Mouse (Mus musculus) hindbrain, embryonic 10.5 days (tissue): ENCODE measurements around the gene Kazald1. TPM values are rescaled to one million over a fixed set of nuclear protein-coding genes. Genes with fewer than 3 reads are reported as not detected.

ENCODE experiments used
- DNase-seq: peaks from one replicate; pipeline ENCODE4 v3.0.0-alpha.2; 2017; ENCODE audit warnings: low spot score
- H3K27ac ChIP-seq: fragments of 300-500 bp; sonication (generic); 2 replicates; pipeline ENCODE4 v1.5.1; 2016; ENCODE audit warnings: mild to moderate bottlenecking, moderate library complexity
- H3K27me3 ChIP-seq: fragments of 300-500 bp; sonication (generic); 2 replicates; pipeline ENCODE4 v1.6.1; 2016; ENCODE audit warnings: mild to moderate bottlenecking; ENCODE audit not compliant: poor library complexity, insufficient read depth, severe bottlenecking
- H3K36me3 ChIP-seq: fragments of 300-500 bp; sonication (generic); 2 replicates; pipeline ENCODE4 v1.6.1; 2016; ENCODE audit warnings: mild to moderate bottlenecking, moderate library complexity
- H3K4me1 ChIP-seq: fragments of 300-500 bp; sonication (generic); replicated peaks from 2 replicates; pipeline ENCODE4 v1.6.1; 2016; ENCODE audit warnings: mild to moderate bottlenecking
- H3K4me3 ChIP-seq: fragments of 300-500 bp; sonication (generic); 2 replicates; pipeline ENCODE4 v1.5.1; 2016; ENCODE audit warnings: mild to moderate bottlenecking, moderate library complexity
- H3K9me3 ChIP-seq: fragments of 300-500 bp; sonication (generic); 2 replicates; pipeline ENCODE4 v1.6.1; 2016; ENCODE audit warnings: mild to moderate bottlenecking, moderate library complexity
- WGBS: fragments of 180-500 bp; shearing (Covaris S2); methylation state at CpG from one replicate; pipeline ENCODE4 v1.1.7; 2016; 5-methylcytosine and 5-hydroxymethylcytosine counted together
- polyA plus RNA-seq: library from polyadenylated mRNA; unstranded; fragments of >200 nt; fragmentation: Nextera tagmentation; extraction: Ambion mirVana; gene quantifications from 2 replicates; pipeline ENCODE4 v1.2.1, GENCODE M21; 2016

Gene Kazald1
- polyA plus RNA-seq, 1 experiment from 2014 or later: 8.9 TPM

GRCm38 (mm10) chr19:45075323-45076035 is 438 bp downstream of the Kazald1 start:
- peak; percentile 57 for DNase-seq
- peak overlapping the region; percentile 91 for H3K27ac ChIP-seq
- peak overlapping the region; percentile 72 for H3K4me3 ChIP-seq
- peaks cover 54% of the 10 kb centered on the region for H3K4me1 ChIP-seq
- H3K27me3 ChIP-seq: peaks cover 85% of the 10 kb centered on the region
- H3K36me3 ChIP-seq: no peaks in the 10 kb centered on the region
- under 1% methylated on average over 32 of the region's 32 CpGs for WGBS
- H3K9me3 ChIP-seq: no peaks in the 10 kb centered on the region

GRCm38 (mm10) chr19:45076036-45076575 is 1.1 kb downstream of the Kazald1 start:
- Histone ChIP-seq H3K36me3 (no peaks in the 10 kb centered on the region), H3K27ac (no peak overlapping the region), H3K27me3 (peaks cover 85% of the 10 kb centered on the region), H3K9me3 (no peaks in the 10 kb centered on the region), H3K4me1 (peaks cover 60% of the 10 kb centered on the region), H3K4me3 (peak overlapping the region; percentile 72)
- 6% methylated on average over 17 of the region's 17 CpGs for WGBS
- no peak for DNase-seq

- Histone ChIP-seq H3K27me3 (peaks cover 85% of the 10 kb centered on the region), H3K4me3 (peak overlapping the region; percentile 72), H3K4me1 (peaks cover 64% of the 10 kb centered on the region), H3K9me3 (no peaks in the 10 kb centered on the region), H3K27ac (peak overlapping the region; percentile 50; the same call in 1 of the 2 replicates), H3K36me3 (no peaks in the 10 kb centered on the region)
- under 1% methylated on average over 62 of the region's 62 CpGs for WGBS
- DNase-seq: peak; percentile 72
These were observed 1.8 kb downstream of the Kazald1 start for GRCm38 (mm10) chr19:45076586-45077510.

GRCm38 (mm10) chr19:45077742-45078645 is 3.0 kb downstream of the Kazald1 start:
- Histone ChIP-seq H3K27me3 (peaks cover 88% of the 10 kb centered on the region), H3K27ac (no peak overlapping the region), H3K4me3 (0 out of 2 replicates have a peak overlapping the region, but pooled peaks have one; percentile 2), H3K36me3 (no peaks in the 10 kb centered on the region), H3K9me3 (no peaks in the 10 kb centered on the region), H3K4me1 (peaks cover 67% of the 10 kb centered on the region)
- 5% methylated on average over 20 of the region's 20 CpGs for WGBS
- DNase-seq: no peak

- Histone ChIP-seq H3K4me3 (peak overlapping the region; percentile 44), H3K9me3 (no peaks in the 10 kb centered on the region), H3K27ac (no peak overlapping the region), H3K36me3 (no peaks in the 10 kb centered on the region), H3K4me1 (peaks cover 73% of the 10 kb centered on the region), H3K27me3 (peaks cover 92% of the 10 kb centered on the region)
- 6% methylated on average over 17 of the region's 17 CpGs for WGBS
- DNase-seq: peak; percentile 53
These were observed 4.1 kb downstream of the Kazald1 start for GRCm38 (mm10) chr19:45078971-45079764.

- H3K27me3 ChIP-seq: peaks cover 100% of the 10 kb centered on the region
- peaks cover 74% of the 10 kb centered on the region for H3K4me1 ChIP-seq
- under 1% methylated on average over 45 of the region's 45 CpGs for WGBS
- DNase-seq: peak; percentile 59
- H3K36me3 ChIP-seq: no peaks in the 10 kb centered on the region
- H3K27ac ChIP-seq: peak overlapping the region; percentile 29; the same call in 1 of the 2 replicates
- peak overlapping the region; percentile 44 for H3K4me3 ChIP-seq
- H3K9me3 ChIP-seq: no peaks in the 10 kb centered on the region
These were observed 4.9 kb downstream of the Kazald1 start for GRCm38 (mm10) chr19:45079769-45080515.

- peaks cover 68% of the 10 kb centered on the region for H3K4me1 ChIP-seq
- peak overlapping the region; percentile 44 for H3K4me3 ChIP-seq
- DNase-seq: peak; percentile 31
- peaks cover 100% of the 10 kb centered on the region for H3K27me3 ChIP-seq
- no peaks in the 10 kb centered on the region for H3K36me3 ChIP-seq
- no peak overlapping the region for H3K27ac ChIP-seq
- no peaks in the 10 kb centered on the region for H3K9me3 ChIP-seq
- 1% methylated on average over 17 of the region's 17 CpGs for WGBS
These were observed 5.7 kb downstream of the Kazald1 start for GRCm38 (mm10) chr19:45080711-45081110.

- Histone ChIP-seq H3K27ac (no peak overlapping the region), H3K4me1 (peaks cover 65% of the 10 kb centered on the region), H3K27me3 (peaks cover 100% of the 10 kb centered on the region), H3K4me3 (peak overlapping the region; percentile 44), H3K9me3 (no peaks in the 10 kb centered on the region), H3K36me3 (no peaks in the 10 kb centered on the region)
- WGBS: 0% methylated on average over 5 of the region's 5 CpGs
- peak; percentile 82 for DNase-seq
These were observed 6.2 kb downstream of the Kazald1 start for GRCm38 (mm10) chr19:45081279-45081678.

- no peaks in the 10 kb centered on the region for H3K36me3 ChIP-seq
- H3K4me3 ChIP-seq: no peak overlapping the region
- DNase-seq: peak; percentile 66
- peaks cover 58% of the 10 kb centered on the region for H3K4me1 ChIP-seq
- no peak overlapping the region for H3K27ac ChIP-seq
- H3K27me3 ChIP-seq: peaks cover 100% of the 10 kb centered on the region
- WGBS: 17% methylated on average over 11 of the region's 11 CpGs
- H3K9me3 ChIP-seq: no peaks in the 10 kb centered on the region
These were observed 7.0 kb downstream of the Kazald1 start for GRCm38 (mm10) chr19:45081841-45082550.

- DNase-seq: peak; percentile 59
- Histone ChIP-seq H3K4me3 (no peak overlapping the region), H3K36me3 (no peaks in the 10 kb centered on the region), H3K27ac (no peak overlapping the region), H3K27me3 (peaks cover 48% of the 10 kb centered on the region), H3K9me3 (no peaks in the 10 kb centered on the region), H3K4me1 (no peaks in the 10 kb centered on the region)
- WGBS: 29% methylated on average over 11 of the region's 11 CpGs
These were observed 22.8 kb downstream of the Kazald1 start for GRCm38 (mm10) chr19:45097868-45098267.
